Mouse (Mus musculus): ENCODE results near the gene Plagl1. TPM values are rescaled to one million over a fixed set of nuclear protein-coding genes. Genes with fewer than 3 reads are reported as not detected.

Gene Plagl1
- polyA plus RNA-seq, 1 experiment from 2014 or later: 52.2 TPM

DNA sequence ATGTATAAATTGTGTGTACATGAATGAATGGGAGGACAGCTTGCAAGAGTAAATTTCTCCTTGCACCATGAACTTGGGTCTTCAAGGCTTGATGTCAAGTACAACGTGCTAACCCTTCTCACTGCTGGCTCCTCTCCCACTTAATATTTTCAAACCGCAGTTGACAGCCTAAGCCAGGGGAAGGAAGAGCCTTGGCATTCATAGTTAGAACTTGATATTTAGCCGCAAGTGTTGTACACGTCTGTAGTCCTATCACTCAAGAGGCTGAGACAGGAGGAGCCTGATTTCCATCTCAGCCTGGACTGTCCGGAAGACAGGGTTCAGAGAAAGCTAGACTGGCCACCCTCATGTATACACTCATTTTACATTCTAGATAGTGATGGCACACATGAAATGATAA is 32.6 kb upstream of the Plagl1 start:
- no peak for TF ChIP-seq CTCF (IDR thresholded peaks at IDR 0.05; ENCODE audit: low read depth)
- Histone ChIP-seq H3K27ac (no peak overlapping the region), H3K4me1 (replicated peaks; ENCODE audit: insufficient read depth, low read length) (no peaks in the 10 kb centered on the region), H3K27me3 (ENCODE audit: insufficient read depth, low read length) (no peaks in the 10 kb centered on the region), H3K9ac (ENCODE audit: low read depth, low read length) (no peak overlapping the region), H3K9me3 (replicated peaks; ENCODE audit: low read length) (no peaks in the 10 kb centered on the region), H3K4me3 (replicated peaks; ENCODE audit: low read depth, low read length) (no peak overlapping the region), H3K36me3 (ENCODE audit: insufficient read depth, low read length) (no peaks in the 10 kb centered on the region), H3K4me2 (ENCODE audit: low read length) (no peak overlapping the region)
- 82% methylated on average over 5 of the region's 5 CpGs for WGBS
- no peak for ATAC-seq (replicated peaks; ENCODE audit: low FRiP score, low read depth)
- no peak for DNase-seq (ENCODE audit: low spot score)

DNA sequence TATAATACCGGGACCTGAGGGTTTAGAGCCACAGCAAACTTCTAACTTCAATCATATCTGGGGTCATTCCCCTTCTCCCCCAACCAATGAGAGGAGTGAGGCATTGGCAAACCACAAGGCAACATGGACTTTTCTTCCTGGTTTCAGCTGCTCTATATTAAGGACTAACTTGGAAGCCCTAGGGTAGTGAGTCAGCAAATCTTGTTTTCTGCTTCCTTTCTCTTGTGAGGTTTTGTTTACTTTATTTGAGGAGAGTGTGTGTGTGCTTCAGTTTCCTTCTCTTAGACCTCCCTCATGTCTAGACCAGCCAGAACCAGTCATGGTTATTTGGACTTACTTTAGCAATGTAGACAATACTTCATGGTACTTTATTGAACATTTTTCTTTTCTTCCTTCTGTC is 32.1 kb upstream of the Plagl1 start:
- Histone ChIP-seq H3K4me2 (ENCODE audit: low read length) (no peak overlapping the region), H3K27me3 (ENCODE audit: insufficient read depth, low read length) (no peaks in the 10 kb centered on the region), H3K4me1 (replicated peaks; ENCODE audit: insufficient read depth, low read length) (no peaks in the 10 kb centered on the region), H3K9ac (ENCODE audit: low read depth, low read length) (no peak overlapping the region), H3K4me3 (replicated peaks; ENCODE audit: low read depth, low read length) (no peak overlapping the region), H3K36me3 (ENCODE audit: insufficient read depth, low read length) (no peaks in the 10 kb centered on the region), H3K9me3 (replicated peaks; ENCODE audit: low read length) (no peaks in the 10 kb centered on the region), H3K27ac (no peak overlapping the region)
- 84% methylated on average over 1 of the region's 1 CpGs for WGBS
- TF ChIP-seq CTCF (IDR thresholded peaks at IDR 0.05; ENCODE audit: low read depth): no peak
- no peak for ATAC-seq (replicated peaks; ENCODE audit: low FRiP score, low read depth)
- no peak for DNase-seq (ENCODE audit: low spot score)

DNA sequence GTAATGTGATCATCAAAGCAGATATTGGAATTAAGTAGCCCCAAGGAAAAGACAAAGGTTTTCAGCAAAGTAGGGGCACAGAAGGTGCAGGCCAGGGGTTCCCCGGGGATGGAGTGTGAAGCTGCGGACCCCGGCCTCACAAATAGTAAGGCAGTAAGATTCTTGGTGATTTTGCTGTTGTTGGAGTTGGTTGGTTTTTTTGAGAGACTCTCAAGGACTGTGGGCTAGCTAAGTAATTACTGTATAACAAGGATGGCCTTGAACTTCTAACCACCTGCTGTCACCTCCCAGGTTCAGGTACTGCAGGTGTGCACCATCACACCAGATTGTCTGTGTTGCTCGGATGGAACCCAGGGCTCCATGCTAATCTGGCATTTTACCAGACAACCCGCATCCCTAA is 30.9 kb upstream of the Plagl1 start:
- no peak for TF ChIP-seq CTCF (IDR thresholded peaks at IDR 0.05; ENCODE audit: low read depth)
- WGBS: 91% methylated on average over 5 of the region's 5 CpGs
- Histone ChIP-seq H3K9me3 (replicated peaks; ENCODE audit: low read length) (no peaks in the 10 kb centered on the region), H3K36me3 (ENCODE audit: insufficient read depth, low read length) (no peaks in the 10 kb centered on the region), H3K9ac (ENCODE audit: low read depth, low read length) (no peak overlapping the region), H3K4me2 (ENCODE audit: low read length) (no peak overlapping the region), H3K27me3 (ENCODE audit: insufficient read depth, low read length) (no peaks in the 10 kb centered on the region), H3K4me1 (replicated peaks; ENCODE audit: insufficient read depth, low read length) (no peaks in the 10 kb centered on the region), H3K4me3 (replicated peaks; ENCODE audit: low read depth, low read length) (no peak overlapping the region), H3K27ac (no peak overlapping the region)
- no peak for DNase-seq (ENCODE audit: low spot score)
- no peak for ATAC-seq (replicated peaks; ENCODE audit: low FRiP score, low read depth)

DNA sequence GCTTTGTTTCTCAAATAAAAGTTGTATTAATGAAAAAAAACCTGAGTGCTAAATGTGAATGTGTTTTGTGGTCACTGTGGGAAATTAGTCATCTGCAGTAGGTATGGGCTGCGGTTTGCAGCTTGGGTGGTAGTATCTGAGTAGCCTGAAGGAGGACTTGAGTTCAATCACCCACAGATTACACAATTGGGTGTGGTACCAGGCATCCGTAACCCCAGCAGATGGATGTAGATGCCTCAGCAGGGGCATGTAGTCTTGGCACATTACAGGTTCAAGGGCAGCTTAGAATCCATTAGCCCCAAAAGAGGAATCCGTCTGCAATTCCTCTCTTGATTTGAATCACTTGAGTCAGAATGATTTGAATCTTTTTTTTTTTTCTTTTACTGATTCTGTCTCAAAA is 25.0 kb upstream of the Plagl1 start:
- TF ChIP-seq CTCF (IDR thresholded peaks at IDR 0.05; ENCODE audit: low read depth): no peak
- no peak for ATAC-seq (replicated peaks; ENCODE audit: low FRiP score, low read depth)
- Histone ChIP-seq H3K9me3 (replicated peaks; ENCODE audit: low read length) (no peaks in the 10 kb centered on the region), H3K4me3 (replicated peaks; ENCODE audit: low read depth, low read length) (no peak overlapping the region), H3K27ac (no peak overlapping the region), H3K36me3 (ENCODE audit: insufficient read depth, low read length) (no peaks in the 10 kb centered on the region), H3K9ac (ENCODE audit: low read depth, low read length) (no peak overlapping the region), H3K4me1 (replicated peaks; ENCODE audit: insufficient read depth, low read length) (no peaks in the 10 kb centered on the region), H3K27me3 (ENCODE audit: insufficient read depth, low read length) (no peaks in the 10 kb centered on the region), H3K4me2 (ENCODE audit: low read length) (no peak overlapping the region)
- no peak for DNase-seq (ENCODE audit: low spot score)
- 92% methylated on average over 3 of the region's 3 CpGs for WGBS

DNA sequence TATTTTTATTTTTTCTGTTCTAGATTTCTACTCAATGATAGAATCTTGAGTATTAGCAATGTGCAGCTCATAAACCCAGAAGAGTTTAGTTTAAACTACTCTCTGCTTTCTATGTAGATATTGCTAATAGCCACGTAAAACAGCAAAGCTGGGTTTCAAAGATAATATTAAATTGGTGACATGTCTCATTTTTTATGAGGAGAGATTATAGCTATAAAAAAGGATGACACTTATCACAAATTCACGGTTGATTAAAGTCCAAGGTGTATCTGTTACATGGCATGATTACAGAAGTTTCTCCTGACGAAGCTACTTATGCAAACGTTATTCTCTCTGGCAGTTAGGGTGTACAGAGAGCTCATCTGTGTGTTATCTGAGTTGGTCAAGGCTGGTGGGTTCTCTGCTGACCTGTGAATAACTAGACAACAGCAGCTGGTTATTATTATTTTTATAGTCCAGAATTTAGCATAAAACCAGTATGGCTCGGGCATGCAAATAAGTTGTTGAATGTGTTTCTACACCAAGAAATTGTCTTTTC is 20.6 kb upstream of the Plagl1 start:
- Histone ChIP-seq H3K9ac (ENCODE audit: low read depth, low read length) (no peak overlapping the region), H3K27me3 (ENCODE audit: insufficient read depth, low read length) (no peaks in the 10 kb centered on the region), H3K27ac (no peak overlapping the region), H3K36me3 (ENCODE audit: insufficient read depth, low read length) (no peaks in the 10 kb centered on the region), H3K9me3 (replicated peaks; ENCODE audit: low read length) (no peaks in the 10 kb centered on the region), H3K4me2 (ENCODE audit: low read length) (no peak overlapping the region), H3K4me3 (replicated peaks; ENCODE audit: low read depth, low read length) (no peak overlapping the region), H3K4me1 (replicated peaks; ENCODE audit: insufficient read depth, low read length) (no peaks in the 10 kb centered on the region)
- DNase-seq (ENCODE audit: low spot score): no peak
- WGBS: 69% methylated on average over 5 of the region's 5 CpGs
- no peak for TF ChIP-seq CTCF (IDR thresholded peaks at IDR 0.05; ENCODE audit: low read depth)
- no peak for ATAC-seq (replicated peaks; ENCODE audit: low FRiP score, low read depth)

DNA sequence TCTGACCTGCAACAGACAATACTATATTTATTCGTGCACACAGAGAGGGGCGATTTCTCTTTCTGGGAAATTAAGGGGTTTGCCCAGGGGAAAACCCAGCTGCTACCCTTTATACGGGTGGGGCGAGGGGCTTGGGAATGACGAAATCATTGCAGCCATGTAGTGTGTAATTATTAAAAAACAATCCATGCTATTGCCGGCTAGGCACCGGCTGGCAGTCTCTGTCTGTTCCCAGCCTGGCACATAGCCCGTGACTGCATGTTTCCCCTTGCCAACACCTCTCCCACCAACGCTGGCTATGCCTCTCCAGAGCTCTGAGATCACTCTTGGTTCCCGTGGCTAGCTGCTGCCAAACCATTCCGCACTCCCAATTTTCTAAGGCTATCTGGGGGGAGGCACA is 15.6 kb upstream of the Plagl1 start:
- ATAC-seq (replicated peaks; ENCODE audit: low FRiP score, low read depth) (no peak), DNase-seq (ENCODE audit: low spot score) (no peak)
- Histone ChIP-seq H3K27me3 (ENCODE audit: insufficient read depth, low read length) (no peaks in the 10 kb centered on the region), H3K9me3 (replicated peaks; ENCODE audit: low read length) (no peaks in the 10 kb centered on the region), H3K9ac (ENCODE audit: low read depth, low read length) (no peak overlapping the region), H3K27ac (no peak overlapping the region), H3K36me3 (ENCODE audit: insufficient read depth, low read length) (no peaks in the 10 kb centered on the region), H3K4me3 (replicated peaks; ENCODE audit: low read depth, low read length) (no peak overlapping the region), H3K4me2 (ENCODE audit: low read length) (no peak overlapping the region), H3K4me1 (replicated peaks; ENCODE audit: insufficient read depth, low read length) (no peaks in the 10 kb centered on the region)
- WGBS: 91% methylated on average over 11 of the region's 11 CpGs
- no peak for TF ChIP-seq CTCF (IDR thresholded peaks at IDR 0.05; ENCODE audit: low read depth)

DNA sequence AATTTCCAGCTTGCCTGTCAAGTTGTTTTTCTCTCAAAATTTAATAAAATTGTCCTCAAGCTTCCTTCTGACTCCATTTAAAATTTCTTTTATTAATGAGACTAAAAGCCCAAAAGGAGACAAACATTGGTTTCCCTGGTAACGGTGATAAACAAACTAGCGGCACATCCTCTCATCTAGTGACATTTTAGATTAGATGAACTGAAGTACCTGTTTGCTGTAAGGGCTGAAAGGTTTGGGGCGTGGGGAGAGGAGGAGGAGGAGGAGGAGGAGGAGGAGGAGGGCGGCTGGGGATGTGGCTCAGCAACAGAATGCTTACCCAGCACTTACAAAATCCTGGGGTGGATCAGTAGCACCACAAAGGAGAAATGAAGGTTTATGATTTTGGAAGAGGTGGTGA is 12.5 kb upstream of the Plagl1 start:
- H3K9ac ChIP-seq (ENCODE audit: low read depth, low read length): no peak overlapping the region
- no peaks in the 10 kb centered on the region for H3K9me3 ChIP-seq (replicated peaks; ENCODE audit: low read length)
- peak; percentile 22 for DNase-seq (ENCODE audit: low spot score)
- WGBS: 33% methylated on average over 4 of the region's 4 CpGs
- no peaks in the 10 kb centered on the region for H3K4me1 ChIP-seq (replicated peaks; ENCODE audit: insufficient read depth, low read length)
- no peak overlapping the region for H3K4me3 ChIP-seq (replicated peaks; ENCODE audit: low read depth, low read length)
- no peaks in the 10 kb centered on the region for H3K36me3 ChIP-seq (ENCODE audit: insufficient read depth, low read length)
- no peaks in the 10 kb centered on the region for H3K27me3 ChIP-seq (ENCODE audit: insufficient read depth, low read length)
- no peak overlapping the region for H3K27ac ChIP-seq
- H3K4me2 ChIP-seq (ENCODE audit: low read length): no peak overlapping the region
- ATAC-seq (replicated peaks; ENCODE audit: low FRiP score, low read depth): no peak
- no peak for TF ChIP-seq CTCF (IDR thresholded peaks at IDR 0.05; ENCODE audit: low read depth)

All from kidney, postnatal 0 days (tissue).